Mouse (Mus musculus): ENCODE data around the gene Cd300lg. TPM values are rescaled to one million over a fixed set of nuclear protein-coding genes. Genes with fewer than 3 reads are reported as not detected.

Cd300lg gene
- total and polyA plus RNA-seq, 3 experiments = 0.08 to 0.26 TPM; not detected in 1

GRCm38 (mm10) chr11:102084159-102084558, 42.9 kb downstream of the Cd300lg start:
- Histone ChIP-seq H3K4me1 (ENCODE audit: control insufficient read depth in 1 of 2, insufficient read depth in 2 of 2, low read length in 2 of 2) (peaks cover 0 to 7% of the 10 kb centered on the region in 2 experiments; a peak in 1 of 4 replicates), H3K27me3 (ENCODE audit: control insufficient read depth in 1 of 2, insufficient read depth in 2 of 2, low read length in 2 of 2) (no peaks in the 10 kb centered on the region)

DNA sequence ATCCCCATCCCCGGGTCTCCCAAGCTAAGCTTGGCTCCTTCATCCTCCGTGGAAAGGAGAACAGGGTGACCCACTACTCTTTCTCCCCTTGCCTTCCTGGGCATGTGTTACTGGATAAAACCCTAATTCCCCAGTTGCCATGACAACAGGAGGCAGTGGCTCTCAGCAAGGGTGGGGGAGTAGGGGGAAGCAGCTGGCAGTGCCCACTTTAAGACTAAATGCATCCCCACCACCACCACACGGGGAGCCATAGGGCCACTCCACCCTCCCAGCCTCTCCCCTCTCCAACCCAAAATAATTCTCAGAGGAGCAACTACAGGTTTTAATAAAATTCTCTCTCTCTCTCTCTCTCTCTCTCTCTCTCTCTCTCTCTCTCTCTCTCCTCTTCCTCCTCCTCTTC, 45.0 kb downstream of the Cd300lg start:
- Histone ChIP-seq H3K79me2 (ENCODE audit: control insufficient read depth, insufficient read depth, low read length, poor library complexity) (peaks cover 2% of the 10 kb centered on the region; the same call in 1 of the 2 replicates), H3K4me1 (ENCODE audit: control insufficient read depth in 1 of 2, insufficient read depth in 2 of 2, low read length in 2 of 2) (peaks cover 5 to 12% of the 10 kb centered on the region in 2 experiments; a peak in 3 of 4 replicates), H3K27ac (ENCODE audit: control insufficient read depth, low read depth, low read length) (no peak overlapping the region), H3K36me3 (ENCODE audit: control insufficient read depth in 1 of 2, insufficient read depth in 2 of 2, low read length in 2 of 2) (peaks cover 0 to 10% of the 10 kb centered on the region in 2 experiments; a peak in 2 of 4 replicates), H3K9ac (ENCODE audit: control insufficient read depth, low read depth, low read length, poor library complexity, severe bottlenecking) (no peak overlapping the region), H3K4me3 (ENCODE audit: control insufficient read depth in 1 of 2, insufficient read depth in 1 of 2, low read depth in 2 of 2, low read length in 2 of 2) (no peak overlapping the region), H3K27me3 (ENCODE audit: control insufficient read depth in 1 of 2, insufficient read depth in 2 of 2, low read length in 2 of 2) (no peaks in the 10 kb centered on the region), H3K9me3 (replicated peaks; ENCODE audit: insufficient read depth, low read length) (no peaks in the 10 kb centered on the region)
- peak; percentile 46 for DNase-seq (ENCODE audit: low read depth, low spot score)
- peak; percentile 6 to 15 (median 9); a peak in 2 of 6 replicates for TF ChIP-seq CTCF (IDR thresholded peaks at IDR 0.05 in 2 of 3, conservative IDR thresholded peaks at IDR 0.05 in 1 of 3; ENCODE audit: control insufficient read depth in 1 of 3, insufficient read depth in 1 of 3, low read depth in 2 of 3, low read length in 3 of 3, poor library complexity in 1 of 3, severe bottlenecking in 1 of 3)
- TF ChIP-seq TAL1 (IDR thresholded peaks at IDR 0.05; ENCODE audit: low read length) = no peak

More at GRCm38 (mm10) chr11:102084159-102084558, 42.9 kb downstream of the Cd300lg start:
- Histone ChIP-seq H3K79me2 (ENCODE audit: control insufficient read depth, insufficient read depth, low read length, poor library complexity) (peaks cover 2% of the 10 kb centered on the region; the same call in 1 of the 2 replicates), H3K36me3 (ENCODE audit: control insufficient read depth in 1 of 2, insufficient read depth in 2 of 2, low read length in 2 of 2) (peaks cover 0 to 4% of the 10 kb centered on the region in 2 experiments; a peak in 1 of 4 replicates), H3K9me3 (replicated peaks; ENCODE audit: insufficient read depth, low read length) (no peaks in the 10 kb centered on the region), H3K27ac (ENCODE audit: control insufficient read depth, low read depth, low read length) (no peak overlapping the region), H3K4me3 (ENCODE audit: control insufficient read depth in 1 of 2, insufficient read depth in 1 of 2, low read depth in 2 of 2, low read length in 2 of 2) (no peak overlapping the region), H3K9ac (ENCODE audit: control insufficient read depth, low read depth, low read length, poor library complexity, severe bottlenecking) (no peak overlapping the region)
- TF ChIP-seq GATA1 (IDR thresholded peaks at IDR 0.05; ENCODE audit: low read depth, low read length) (no peak), RCOR1 (IDR thresholded peaks at IDR 0.05; ENCODE audit: low read depth, low read length) (no peak), MAZ (IDR thresholded peaks at IDR 0.05; ENCODE audit: low read depth, low read length) (no peak), RAD21 (IDR thresholded peaks at IDR 0.05; ENCODE audit: low read depth, low read length) (no peak), CTCF (IDR thresholded peaks at IDR 0.05 in 2 of 3, conservative IDR thresholded peaks at IDR 0.05 in 1 of 3; ENCODE audit: control insufficient read depth in 1 of 3, insufficient read depth in 1 of 3, low read depth in 2 of 3, low read length in 3 of 3, poor library complexity in 1 of 3, severe bottlenecking in 1 of 3) (no peak), ZNF384 (IDR thresholded peaks at IDR 0.05; ENCODE audit: low read depth, low read length) (no peak), MAFK (IDR thresholded peaks at IDR 0.05; ENCODE audit: borderline replicate concordance, low read depth, low read length) (no peak), UBTF (IDR thresholded peaks at IDR 0.05; ENCODE audit: borderline replicate concordance, insufficient read depth, low read depth, low read length) (no peak), JUND (IDR thresholded peaks at IDR 0.05; ENCODE audit: low read depth, low read length) (no peak), USF1 (IDR thresholded peaks at IDR 0.05; ENCODE audit: low read depth, low read length) (no peak), NELFE (IDR thresholded peaks at IDR 0.05; ENCODE audit: low read depth, low read length) (no peak), USF2 (IDR thresholded peaks at IDR 0.05; ENCODE audit: borderline replicate concordance in 1 of 2, insufficient read depth in 1 of 2, low read depth in 1 of 2, low read length in 2 of 2) (no peak), NRF1 (IDR thresholded peaks at IDR 0.05; ENCODE audit: insufficient read depth, low read depth, low read length, poor library complexity, severe bottlenecking) (no peak), ZC3H11A (IDR thresholded peaks at IDR 0.05; ENCODE audit: low read depth, low read length) (no peak), ZKSCAN1 (IDR thresholded peaks at IDR 0.05; ENCODE audit: low read depth, low read length) (no peak)
- DNase-seq (ENCODE audit: low read depth, low spot score) = no peak

All from MEL (cell line).